Mouse (Mus musculus): ENCODE results near the gene Exoc3l.

GRCm38 (mm10) chr8:105259721-105260320, 36.1 kb downstream of the Exoc3l start:
- TF ChIP-seq POLR2A (IDR thresholded peaks at IDR 0.05; ENCODE audit: low read depth, low read length), result no peak
- peak; percentile 93 for TF ChIP-seq CTCF (IDR thresholded peaks at IDR 0.05; ENCODE audit: borderline replicate concordance, insufficient read depth, low read length)
